Mouse (Mus musculus) E14TG2a.4 (cell line): ENCODE measurements around the gene Actn4.

Experiments used
- CTCF ChIP-seq: conservative IDR thresholded peaks from 2 replicates; pipeline ENCODE4 v1.5.1; 2014; ENCODE audit warnings: low read length
- NANOG ChIP-seq: IDR thresholded peaks from 2 replicates; pipeline ENCODE4 v1.6.1; 2014; ENCODE audit warnings: borderline replicate concordance, low read length, mixed read lengths
- POU5F1 ChIP-seq: IDR thresholded peaks from 2 replicates; pipeline ENCODE4 v1.6.1; 2014; ENCODE audit warnings: low read length, borderline replicate concordance

DNA sequence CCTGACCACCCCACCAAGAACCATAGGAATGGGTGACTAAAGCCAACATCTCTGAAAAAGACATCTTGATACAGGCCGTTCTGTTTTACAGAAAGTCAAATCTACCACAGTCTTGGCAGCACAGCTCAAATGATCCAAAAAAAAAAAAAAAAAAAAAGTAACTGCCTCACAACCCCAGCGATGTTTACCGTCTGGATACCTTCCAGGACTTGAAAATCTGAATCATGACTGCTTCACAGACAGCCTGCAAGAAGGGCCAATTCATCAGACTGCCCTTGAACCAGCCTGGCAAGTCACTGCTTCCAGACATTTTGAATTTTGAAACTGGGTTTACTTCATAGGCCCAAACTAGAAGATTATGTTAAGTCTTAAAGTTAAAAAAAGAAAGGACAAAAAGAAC, 9.4 kb downstream of the Actn4 start:
- TF ChIP-seq CTCF = no peak
- TF ChIP-seq NANOG = no peak
- TF ChIP-seq POU5F1 = no peak
